Mouse (Mus musculus) hindbrain, embryonic 14.5 days (tissue): Measurements from ENCODE around the gene Tll2. TPM values are rescaled to one million over a fixed set of nuclear protein-coding genes. Genes with fewer than 3 reads are reported as not detected.

ENCODE experiments used
- ATAC-seq: fragments of 200-750 bp; cut with Nextera tagmentation; 2 replicates; pipeline ENCODE4 v1.8.0; 2017; ENCODE audit warnings: moderate number of reproducible peaks, mild to moderate bottlenecking, moderate TSS enrichment, moderate library complexity; ENCODE audit not compliant: low FRiP score
- DNase-seq: peaks from one replicate; pipeline ENCODE4 v3.0.0-alpha.2; 2015; ENCODE audit warnings: low spot score
- H3K27ac ChIP-seq: fragments of 300-500 bp; sonication (generic); 2 replicates; pipeline ENCODE4 v1.5.1; 2014; ENCODE audit warnings: mild to moderate bottlenecking, moderate library complexity
- H3K27me3 ChIP-seq: fragments of 300-500 bp; sonication (generic); 2 replicates; pipeline ENCODE4 v1.6.1; 2014; ENCODE audit warnings: mild to moderate bottlenecking, low read length, mixed read lengths; ENCODE audit not compliant: control insufficient read depth, insufficient read depth
- H3K36me3 ChIP-seq: fragments of 300-500 bp; sonication (generic); replicated peaks from 2 replicates; pipeline ENCODE4 v1.6.1; 2014; ENCODE audit not compliant: control insufficient read depth, insufficient read depth
- H3K4me1 ChIP-seq: fragments of 300-500 bp; sonication (generic); replicated peaks from 2 replicates; pipeline ENCODE4 v1.6.1; 2014; ENCODE audit warnings: antibody characterized with exemption, low read length, mixed read lengths; ENCODE audit not compliant: control insufficient read depth, insufficient read depth
- H3K4me2 ChIP-seq: fragments of 300-500 bp; sonication (generic); replicated peaks from 2 replicates; pipeline ENCODE4 v1.6.1; 2014; ENCODE audit warnings: mild to moderate bottlenecking, moderate library complexity
- H3K4me3 ChIP-seq: fragments of 300-500 bp; sonication (generic); replicated peaks from 2 replicates; pipeline ENCODE4 v1.5.1; 2014; ENCODE audit warnings: mild to moderate bottlenecking, low read length
- H3K9ac ChIP-seq: fragments of 300-500 bp; sonication (generic); 2 replicates; pipeline ENCODE4 v1.6.1; 2014
- H3K9me3 ChIP-seq: fragments of 300-500 bp; sonication (generic); 2 replicates; pipeline ENCODE4 v1.6.1; 2016; ENCODE audit warnings: low read length; ENCODE audit not compliant: control insufficient read depth
- WGBS: fragments of 180-500 bp; shearing (Covaris S2); extraction: QIAGEN DNeasy Blood & Tissue Kit; methylation state at CpG from one replicate; pipeline ENCODE4 v1.1.7; 2014; 5-methylcytosine and 5-hydroxymethylcytosine counted together
- polyA plus RNA-seq: library from polyadenylated mRNA; unstranded; fragments of >200 nt; fragmentation: Nextera tagmentation; extraction: Ambion mirVana; gene quantifications from 2 replicates; pipeline ENCODE4 v1.2.1, GENCODE M21; 2014

Tll2 gene
- polyA plus RNA-seq, 1 experiment from 2014 or later: 0.59 TPM

- Histone ChIP-seq H3K4me2 (peak overlapping the region; percentile 98), H3K9ac (peak overlapping the region; percentile 58), H3K27ac (no peak overlapping the region), H3K9me3 (no peaks in the 10 kb centered on the region), H3K4me1 (peaks cover 16% of the 10 kb centered on the region), H3K36me3 (peaks cover 8% of the 10 kb centered on the region; the same call in 1 of the 2 replicates), H3K27me3 (peaks cover 30% of the 10 kb centered on the region), H3K4me3 (peak overlapping the region; percentile 41)
- ATAC-seq: peak; percentile 24
- DNase-seq: no peak
- WGBS: under 1% methylated on average over 46 of the region's 46 CpGs
These were observed 409 bp downstream of the Tll2 start for GRCm38 (mm10) chr19:41206041-41206810.

GRCm38 (mm10) chr19:41204159-41205081 lies 2.2 kb downstream of the Tll2 start:
- Histone ChIP-seq H3K27ac (no peak overlapping the region), H3K9ac (no peak overlapping the region), H3K36me3 (no peaks in the 10 kb centered on the region), H3K9me3 (no peaks in the 10 kb centered on the region), H3K27me3 (peaks cover 30% of the 10 kb centered on the region), H3K4me1 (peaks cover 16% of the 10 kb centered on the region), H3K4me3 (no peak overlapping the region), H3K4me2 (no peak overlapping the region)
- DNase-seq (peak; percentile 28), ATAC-seq (no peak)
- WGBS: 63% methylated on average over 11 of the region's 11 CpGs

GRCm38 (mm10) chr19:41197606-41198005 lies 9.0 kb downstream of the Tll2 start:
- Histone ChIP-seq H3K4me1 (0 out of 2 replicates have a peak, but pooled peaks cover 3% of the 10 kb centered on the region), H3K4me3 (no peak overlapping the region), H3K36me3 (no peaks in the 10 kb centered on the region), H3K4me2 (no peak overlapping the region), H3K27ac (no peak overlapping the region), H3K9me3 (no peaks in the 10 kb centered on the region), H3K27me3 (no peaks in the 10 kb centered on the region), H3K9ac (no peak overlapping the region)
- whole genome bisulfite sequencing: 88% methylated on average over 12 of the region's 12 CpGs
- DNase-seq (no peak), ATAC-seq (no peak)

GRCm38 (mm10) chr19:41193379-41193778 lies 13.3 kb downstream of the Tll2 start:
- no peak overlapping the region for H3K9ac ChIP-seq
- no peak overlapping the region for H3K4me3 ChIP-seq
- ATAC-seq (no peak), DNase-seq (no peak)
- no peaks in the 10 kb centered on the region for H3K27me3 ChIP-seq
- H3K4me1 ChIP-seq: peaks cover 15% of the 10 kb centered on the region
- no peak overlapping the region for H3K27ac ChIP-seq
- H3K9me3 ChIP-seq: no peaks in the 10 kb centered on the region
- WGBS: 94% methylated on average over 1 of the region's 1 CpGs
- H3K4me2 ChIP-seq: no peak overlapping the region
- H3K36me3 ChIP-seq: no peaks in the 10 kb centered on the region

GRCm38 (mm10) chr19:41192953-41193352 lies 13.7 kb downstream of the Tll2 start:
- Histone ChIP-seq H3K27me3 (no peaks in the 10 kb centered on the region), H3K4me2 (no peak overlapping the region), H3K27ac (no peak overlapping the region), H3K9me3 (no peaks in the 10 kb centered on the region), H3K36me3 (no peaks in the 10 kb centered on the region), H3K4me1 (peaks cover 15% of the 10 kb centered on the region), H3K9ac (no peak overlapping the region), H3K4me3 (no peak overlapping the region)
- WGBS: 79% methylated on average over 4 of the region's 4 CpGs
- no peak for ATAC-seq
- DNase-seq: no peak

GRCm38 (mm10) chr19:41191724-41192123 lies 14.9 kb downstream of the Tll2 start:
- no peak for DNase-seq
- Histone ChIP-seq H3K27me3 (no peaks in the 10 kb centered on the region), H3K36me3 (no peaks in the 10 kb centered on the region), H3K4me1 (peaks cover 15% of the 10 kb centered on the region), H3K9ac (no peak overlapping the region), H3K9me3 (no peaks in the 10 kb centered on the region), H3K4me3 (no peak overlapping the region), H3K4me2 (no peak overlapping the region), H3K27ac (no peak overlapping the region)
- peak; percentile 21; the same call in 1 of the 2 replicates for ATAC-seq
- 83% methylated on average over 9 of the region's 9 CpGs for WGBS

- Histone ChIP-seq H3K27ac (no peak overlapping the region), H3K27me3 (no peaks in the 10 kb centered on the region), H3K4me2 (no peak overlapping the region), H3K36me3 (no peaks in the 10 kb centered on the region), H3K4me1 (peaks cover 15% of the 10 kb centered on the region), H3K9ac (no peak overlapping the region), H3K9me3 (no peaks in the 10 kb centered on the region), H3K4me3 (no peak overlapping the region)
- DNase-seq: no peak
- WGBS: 27% methylated on average over 6 of the region's 6 CpGs
- no peak; the same call in 1 of the 2 replicates for ATAC-seq
These were observed 15.7 kb downstream of the Tll2 start for GRCm38 (mm10) chr19:41190876-41191434.

- DNase-seq (no peak), ATAC-seq (no peak)
- WGBS: 40% methylated on average over 6 of the region's 6 CpGs
These were observed 29.3 kb downstream of the Tll2 start for GRCm38 (mm10) chr19:41177331-41177730.

GRCm38 (mm10) chr19:41176881-41177280 lies 29.8 kb downstream of the Tll2 start:
- Histone ChIP-seq H3K27me3 (no peaks in the 10 kb centered on the region), H3K9ac (no peak overlapping the region), H3K4me3 (no peak overlapping the region), H3K4me1 (no peaks in the 10 kb centered on the region), H3K9me3 (no peaks in the 10 kb centered on the region), H3K36me3 (no peaks in the 10 kb centered on the region), H3K4me2 (no peak overlapping the region), H3K27ac (no peak overlapping the region)
- WGBS: 66% methylated on average over 2 of the region's 2 CpGs
- ATAC-seq: no peak
- DNase-seq: no peak

More at GRCm38 (mm10) chr19:41177331-41177730, 29.3 kb downstream of the Tll2 start:
- no peaks in the 10 kb centered on the region for H3K27me3 ChIP-seq
- H3K4me3 ChIP-seq: no peak overlapping the region
- H3K9ac ChIP-seq: no peak overlapping the region
- no peaks in the 10 kb centered on the region for H3K36me3 ChIP-seq
- H3K4me2 ChIP-seq: no peak overlapping the region
- no peaks in the 10 kb centered on the region for H3K9me3 ChIP-seq
- no peaks in the 10 kb centered on the region for H3K4me1 ChIP-seq
- H3K27ac ChIP-seq: no peak overlapping the region
